Mouse (Mus musculus): ENCODE measurements around the gene Ppp2r5e.

DNA sequence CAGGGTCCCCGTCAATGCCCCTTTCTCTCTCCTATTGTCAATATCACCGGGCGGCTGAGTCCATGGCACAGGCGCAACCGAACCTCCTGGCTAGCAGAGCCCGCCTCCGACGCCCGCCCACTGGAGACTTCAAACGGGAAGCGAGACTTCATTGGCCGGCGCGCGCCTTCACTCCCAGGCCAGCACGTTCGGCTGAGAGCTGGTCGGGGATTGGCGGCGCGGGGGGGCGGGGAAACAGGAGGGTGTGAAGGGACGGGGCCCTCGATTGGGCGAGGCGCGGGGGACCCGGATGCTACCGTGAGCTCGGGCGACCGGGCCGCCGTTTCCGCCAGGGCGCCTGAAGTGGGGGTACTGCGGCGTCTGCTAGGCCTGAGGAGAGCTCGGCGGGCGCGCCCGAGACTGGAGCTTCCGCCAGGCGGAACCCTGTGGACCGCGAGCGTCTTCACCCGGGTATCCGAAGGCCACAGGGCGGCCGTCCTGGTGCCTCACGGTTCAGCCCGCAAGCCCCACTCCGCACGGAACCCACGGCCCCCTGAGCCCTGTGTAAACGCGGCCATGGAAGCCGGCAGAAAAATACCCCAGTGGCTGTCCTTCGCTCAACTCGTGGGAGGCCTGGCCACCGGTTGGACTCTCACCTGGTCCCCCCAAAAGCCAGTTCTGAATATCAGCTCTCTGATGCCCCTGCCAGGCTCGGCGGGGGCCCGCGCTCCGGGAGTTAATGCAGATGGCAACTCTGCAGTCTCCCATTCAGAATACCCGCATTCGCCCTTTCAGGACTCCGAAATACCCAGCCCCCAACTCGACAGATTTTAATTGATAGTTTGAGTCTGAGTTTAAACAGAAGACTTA lies at the start of gene Ppp2r5e:
- peak; percentile 71 for TF ChIP-seq POLR2A (IDR thresholded peaks at IDR 0.05; ENCODE audit: borderline replicate concordance, insufficient read depth, low read length)
- no peak for TF ChIP-seq CTCF (IDR thresholded peaks at IDR 0.05; ENCODE audit: borderline replicate concordance, insufficient read depth, low read depth, low read length)

All from cerebellum, adult 2 months (tissue).